Mouse (Mus musculus) activated CD4-positive, CD25-positive, alpha-beta regulatory T cell (primary cell): ENCODE results near the gene Anp32e. TPM values are rescaled to one million over a fixed set of nuclear protein-coding genes. Genes with fewer than 3 reads are reported as not detected.

Experiments used
- polyA plus RNA-seq, 2 experiments: library from polyadenylated mRNA; unstranded; fragments of 100-300 nt; shearing (Covaris generic); gene quantifications; one replicate each; pipeline ENCODE4 v1.2.1; 2017

The Anp32e gene
- 100 to 1,000 TPM; 188 to 300 TPM for polyA plus RNA-seq

GRCm38 (mm10) chr3:95928658-95929503, at the start of gene Anp32e:
Anp32e (plus strand) TSS chr3:95929246.

GRCm38 (mm10) chr3:95881979-95882815, 46.8 kb upstream of the Anp32e start, which contains the start of gene Ciart:
Ciart (minus strand) TSS chr3:95882251.

GRCm38 (mm10) chr3:95891211-95892065, 37.6 kb upstream of the Anp32e start, which contains the start of gene BC028528:
BC028528 (minus strand) TSS chr3:95892005.

GRCm38 (mm10) chr3:95893606-95894316, 35.3 kb upstream of the Anp32e start, which contains the start of gene Aph1a:
Aph1a (plus strand) TSS chr3:95893969.

GRCm38 (mm10) chr3:95904568-95904967, 24.5 kb upstream of the Anp32e start, which contains the start of gene Car14:
Car14 (minus strand) TSS chr3:95904691.

GRCm38 (mm10) chr3:95995802-95996428, 66.9 kb downstream of the Anp32e start, which contains the start of gene Plekho1:
Plekho1 (minus strand) TSS chr3:95996001.

Other genes starting within 250 kb of the Anp32e start
- gene Adamtsl4, start 241.3 kb upstream of the Anp32e start, polyA plus RNA-seq: 10 to 100 TPM in 1 of 2 experiments, 1 to 10 TPM in 1; 6.2 to 11.5 TPM
- gene Ecm1, start 189.7 kb upstream of the Anp32e start, polyA plus RNA-seq: 100 to 1,000 TPM; 228 to 314 TPM
- 10 to 100 TPM; 58.7 to 74.1 TPM for gene Tars2, start 169.0 kb upstream of the Anp32e start, polyA plus RNA-seq
- 10 to 100 TPM; 29.6 to 34.0 TPM for gene Rprd2, start 110.4 kb upstream of the Anp32e start, polyA plus RNA-seq
- 10 to 100 TPM; 49.5 to 50.7 TPM for gene Prpf3, start 73.4 kb upstream of the Anp32e start, polyA plus RNA-seq
- gene Mrps21, start 57.7 kb upstream of the Anp32e start, polyA plus RNA-seq: 100 to 1,000 TPM; 208 to 254 TPM
- 1 to 10 TPM; 3.9 to 6.4 TPM for gene Ciart, start 47.0 kb upstream of the Anp32e start, polyA plus RNA-seq
- 1 to 10 TPM in 1 of 2 experiments, under 1 TPM in 1; 0.47 to 1.1 TPM for gene BC028528, start 37.2 kb upstream of the Anp32e start, polyA plus RNA-seq
- gene Aph1a, start 35.3 kb upstream of the Anp32e start, polyA plus RNA-seq: 10 to 100 TPM; 53.7 to 66.8 TPM
- gene Car14, start 24.6 kb upstream of the Anp32e start, polyA plus RNA-seq: under 1 TPM in 1 of 2 experiments, not detected in 1; 0.45 TPM
- 10 to 100 TPM in 1 of 2 experiments, 1 to 10 TPM in 1; 8.6 to 24.9 TPM for gene Plekho1, start 66.8 kb downstream of the Anp32e start, polyA plus RNA-seq
- gene Vps45, start 129.2 kb downstream of the Anp32e start, polyA plus RNA-seq: 10 to 100 TPM; 24.6 to 40.2 TPM
- gene Otud7b, start 175.3 kb downstream of the Anp32e start, polyA plus RNA-seq: 10 to 100 TPM; 12.6 to 13.5 TPM
- 1 to 10 TPM; 2.7 to 3.0 TPM for gene Mtmr11, start 232.8 kb downstream of the Anp32e start, polyA plus RNA-seq
- 100 to 1,000 TPM; 137 to 149 TPM for gene Sf3b4, start 243.1 kb downstream of the Anp32e start, polyA plus RNA-seq